Mouse (Mus musculus) embryonic fibroblast, embryonic 13.5 days (primary cell): ENCODE results near the gene Mfsd9. TPM values are rescaled to one million over a fixed set of nuclear protein-coding genes. Genes with fewer than 3 reads are reported as not detected.

Experiments
- H3K27ac ChIP-seq: 2 replicates; pipeline ENCODE4 v1.5.1; 2012; ENCODE audit warnings: low read length, control low read depth, inconsistent platforms; ENCODE audit not compliant: insufficient read depth
- H3K4me1 ChIP-seq: 2 replicates; pipeline ENCODE4 v1.6.1; 2011; ENCODE audit warnings: low read length; ENCODE audit not compliant: control insufficient read depth, insufficient read depth
- H3K4me3 ChIP-seq: 2 replicates; pipeline ENCODE4 v1.5.1; 2011; ENCODE audit warnings: mild to moderate bottlenecking, control low read depth, low read length; ENCODE audit not compliant: insufficient read depth
- CTCF ChIP-seq: IDR thresholded peaks from 2 replicates; pipeline ENCODE4 v1.5.1; 2011; ENCODE audit warnings: mild to moderate bottlenecking, control low read depth, low read length, moderate library complexity, borderline replicate concordance; ENCODE audit not compliant: insufficient read depth
- POLR2A ChIP-seq: IDR thresholded peaks from 2 replicates; pipeline ENCODE4 v1.6.1; 2011; ENCODE audit warnings: low read depth, mild to moderate bottlenecking, control low read depth, low read length, moderate library complexity
- polyA plus RNA-seq: library from polyadenylated mRNA; stranded (reverse); fragments of >200 nt; gene quantifications from 2 replicates; pipeline ENCODE4 v1.2.4, GENCODE M21; 2011; ENCODE audit warnings: low read depth; ENCODE audit not compliant: missing spikeins, insufficient read length

Gene Mfsd9
- polyA plus RNA-seq, 1 experiment, result 3.6 TPM

DNA sequence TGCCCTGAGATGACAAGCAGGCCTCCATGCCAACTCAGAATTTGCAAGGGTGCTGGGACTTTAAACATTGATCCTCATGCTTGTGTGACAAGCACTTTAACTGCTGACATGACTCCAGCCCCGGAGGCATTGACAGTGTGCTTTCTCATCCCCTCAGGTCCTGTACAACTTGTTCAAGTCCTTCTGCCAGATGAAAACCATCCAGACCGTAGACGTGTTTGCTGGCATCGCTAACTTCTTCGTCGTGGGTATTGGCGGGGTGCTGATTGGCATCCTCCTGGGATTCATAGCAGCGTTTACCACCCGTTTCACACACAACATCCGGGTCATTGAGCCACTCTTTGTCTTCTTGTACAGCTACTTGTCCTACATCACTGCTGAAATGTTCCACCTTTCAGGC, 64.4 kb downstream of the Mfsd9 start:
- Histone ChIP-seq H3K4me3 (no peak overlapping the region), H3K27ac (no peak overlapping the region), H3K4me1 (no peaks in the 10 kb centered on the region)
- no peak for TF ChIP-seq CTCF
- TF ChIP-seq POLR2A, result no peak

Other genes starting within 250 kb of the Mfsd9 start
- not detected in 2 replicates for gene Slc9a4, start 210.6 kb downstream of the Mfsd9 start, polyA plus RNA-seq
- 0.11 TPM in 1 of 2 replicates, not detected in the other for gene Slc9a2, start 110.1 kb downstream of the Mfsd9 start, polyA plus RNA-seq
- gene Tmem182, start 14.9 kb upstream of the Mfsd9 start, polyA plus RNA-seq, result not detected in 2 replicates